Mouse (Mus musculus) liver, embryonic 14.5 days (tissue): ENCODE data around the gene Zfp511.

Source experiments
- CTCF ChIP-seq: IDR thresholded peaks from 2 replicates; pipeline ENCODE4 v1.5.1; 2016; ENCODE audit warnings: antibody characterized with exemption, low read depth, control low read depth
- EP300 ChIP-seq: IDR thresholded peaks from 2 replicates; pipeline ENCODE4 v1.6.1; 2016; ENCODE audit warnings: antibody characterized with exemption, low read depth

- TF ChIP-seq CTCF (no peak), EP300 (no peak)
Observed at GRCm38 (mm10) chr7:140031771-140032170, 4.4 kb upstream of the Zfp511 start.
